Mouse (Mus musculus): Measurements from ENCODE around the gene Insrr. TPM values are rescaled to one million over a fixed set of nuclear protein-coding genes. Genes with fewer than 3 reads are reported as not detected.
A peak's percentile ranks its signal among the peaks of the same experiment; 100 is the strongest.
"Not testable (repeated sequence)": the region's sequence is repeated elsewhere in the genome, so short reads cannot be mapped to it uniquely, and the experiment has no call there.

Gene Insrr
- polyA plus RNA-seq, 1 experiment = not detected

- Histone ChIP-seq H3K9ac (ENCODE audit: low read depth, poor library complexity, severe bottlenecking) (no peak overlapping the region), H3K36me3 (ENCODE audit: control insufficient read depth, insufficient read depth, low read length, poor library complexity, severe bottlenecking) (no peaks in the 10 kb centered on the region), H3K4me3 (ENCODE audit: low read depth, low read length) (no peak overlapping the region), H3K27me3 (ENCODE audit: control insufficient read depth, insufficient read depth, low read length, poor library complexity, severe bottlenecking) (no peaks in the 10 kb centered on the region), H3K27ac (ENCODE audit: insufficient read depth, low read length) (no peak overlapping the region), H3K9me3 (replicated peaks; ENCODE audit: control insufficient read depth, insufficient read depth, low read length, poor library complexity, severe bottlenecking) (no peaks in the 10 kb centered on the region), H3K4me1 (ENCODE audit: control insufficient read depth, insufficient read depth, low read length) (no peaks in the 10 kb centered on the region)
- TF ChIP-seq POLR2A (IDR thresholded peaks at IDR 0.05; ENCODE audit: insufficient read depth, low read length) (no peak), EP300 (IDR thresholded peaks at IDR 0.05; ENCODE audit: insufficient read depth, low read depth, low read length) (no peak), CTCF (IDR thresholded peaks at IDR 0.05; ENCODE audit: low read depth, low read length) (no peak)
Observed at GRCm38 (mm10) chr3:87812413-87812812, 15.7 kb downstream of the Insrr start.

GRCm38 (mm10) chr3:87812873-87813272 is 16.1 kb downstream of the Insrr start:
- H3K9me3 ChIP-seq (replicated peaks; ENCODE audit: control insufficient read depth, insufficient read depth, low read length, poor library complexity, severe bottlenecking) = no peaks in the 10 kb centered on the region
- H3K36me3 ChIP-seq (ENCODE audit: control insufficient read depth, insufficient read depth, low read length, poor library complexity, severe bottlenecking) = no peaks in the 10 kb centered on the region
- TF ChIP-seq POLR2A (IDR thresholded peaks at IDR 0.05; ENCODE audit: insufficient read depth, low read length) (no peak), EP300 (IDR thresholded peaks at IDR 0.05; ENCODE audit: insufficient read depth, low read depth, low read length) (no peak), CTCF (IDR thresholded peaks at IDR 0.05; ENCODE audit: low read depth, low read length) (no peak)
- no peak overlapping the region for H3K9ac ChIP-seq (ENCODE audit: low read depth, poor library complexity, severe bottlenecking)
- no peaks in the 10 kb centered on the region for H3K27me3 ChIP-seq (ENCODE audit: control insufficient read depth, insufficient read depth, low read length, poor library complexity, severe bottlenecking)
- no peaks in the 10 kb centered on the region for H3K4me1 ChIP-seq (ENCODE audit: control insufficient read depth, insufficient read depth, low read length)
- H3K27ac ChIP-seq (ENCODE audit: insufficient read depth, low read length) = no peak overlapping the region
- no peak overlapping the region for H3K4me3 ChIP-seq (ENCODE audit: low read depth, low read length)

GRCm38 (mm10) chr3:87816166-87816565 is 19.4 kb downstream of the Insrr start:
- Histone ChIP-seq H3K27me3 (ENCODE audit: control insufficient read depth, insufficient read depth, low read length, poor library complexity, severe bottlenecking) (no peaks in the 10 kb centered on the region), H3K27ac (ENCODE audit: insufficient read depth, low read length) (no peak overlapping the region), H3K4me1 (ENCODE audit: control insufficient read depth, insufficient read depth, low read length) (no peaks in the 10 kb centered on the region), H3K36me3 (ENCODE audit: control insufficient read depth, insufficient read depth, low read length, poor library complexity, severe bottlenecking) (no peaks in the 10 kb centered on the region), H3K9me3 (replicated peaks; ENCODE audit: control insufficient read depth, insufficient read depth, low read length, poor library complexity, severe bottlenecking) (no peaks in the 10 kb centered on the region), H3K9ac (ENCODE audit: low read depth, poor library complexity, severe bottlenecking) (no peak overlapping the region), H3K4me3 (ENCODE audit: low read depth, low read length) (no peak overlapping the region)
- TF ChIP-seq EP300 (IDR thresholded peaks at IDR 0.05; ENCODE audit: insufficient read depth, low read depth, low read length) = no peak
- no peak for TF ChIP-seq CTCF (IDR thresholded peaks at IDR 0.05; ENCODE audit: low read depth, low read length)
- TF ChIP-seq POLR2A (IDR thresholded peaks at IDR 0.05; ENCODE audit: insufficient read depth, low read length) = no peak

- Histone ChIP-seq H3K4me1 (ENCODE audit: control insufficient read depth, insufficient read depth, low read length) (no peaks in the 10 kb centered on the region), H3K27me3 (ENCODE audit: control insufficient read depth, insufficient read depth, low read length, poor library complexity, severe bottlenecking) (no peaks in the 10 kb centered on the region), H3K4me3 (ENCODE audit: low read depth, low read length) (no peak overlapping the region), H3K9me3 (replicated peaks; ENCODE audit: control insufficient read depth, insufficient read depth, low read length, poor library complexity, severe bottlenecking) (no peaks in the 10 kb centered on the region), H3K9ac (ENCODE audit: low read depth, poor library complexity, severe bottlenecking) (no peak overlapping the region), H3K36me3 (ENCODE audit: control insufficient read depth, insufficient read depth, low read length, poor library complexity, severe bottlenecking) (no peaks in the 10 kb centered on the region), H3K27ac (ENCODE audit: insufficient read depth, low read length) (no peak overlapping the region)
- TF ChIP-seq POLR2A (IDR thresholded peaks at IDR 0.05; ENCODE audit: insufficient read depth, low read length) (no peak), CTCF (IDR thresholded peaks at IDR 0.05; ENCODE audit: low read depth, low read length) (peak; percentile 92)
Observed at GRCm38 (mm10) chr3:87816646-87817093, 19.9 kb downstream of the Insrr start.

GRCm38 (mm10) chr3:87818226-87818625 is 21.5 kb downstream of the Insrr start:
- TF ChIP-seq EP300 (IDR thresholded peaks at IDR 0.05; ENCODE audit: insufficient read depth, low read depth, low read length) (no peak), CTCF (IDR thresholded peaks at IDR 0.05; ENCODE audit: low read depth, low read length) (no peak), POLR2A (IDR thresholded peaks at IDR 0.05; ENCODE audit: insufficient read depth, low read length) (no peak)
- Histone ChIP-seq H3K4me3 (ENCODE audit: low read depth, low read length) (no peak overlapping the region), H3K27ac (ENCODE audit: insufficient read depth, low read length) (no peak overlapping the region), H3K9me3 (replicated peaks; ENCODE audit: control insufficient read depth, insufficient read depth, low read length, poor library complexity, severe bottlenecking) (no peaks in the 10 kb centered on the region), H3K27me3 (ENCODE audit: control insufficient read depth, insufficient read depth, low read length, poor library complexity, severe bottlenecking) (no peaks in the 10 kb centered on the region), H3K36me3 (ENCODE audit: control insufficient read depth, insufficient read depth, low read length, poor library complexity, severe bottlenecking) (no peaks in the 10 kb centered on the region), H3K9ac (ENCODE audit: low read depth, poor library complexity, severe bottlenecking) (no peak overlapping the region), H3K4me1 (ENCODE audit: control insufficient read depth, insufficient read depth, low read length) (no peaks in the 10 kb centered on the region)

- not testable (repeated sequence) for H3K36me3 ChIP-seq (ENCODE audit: control insufficient read depth, insufficient read depth, low read length, poor library complexity, severe bottlenecking); H3K9ac ChIP-seq (ENCODE audit: low read depth, poor library complexity, severe bottlenecking); H3K27me3 ChIP-seq (ENCODE audit: control insufficient read depth, insufficient read depth, low read length, poor library complexity, severe bottlenecking)
Observed at GRCm38 (mm10) chr3:87824206-87824605, 27.5 kb downstream of the Insrr start, which contains the start of gene Pear1. Pear1 (minus strand) TSS chr3:87824306.

More at GRCm38 (mm10) chr3:87824206-87824605, 27.5 kb downstream of the Insrr start, which contains the start of gene Pear1:
- H3K4me3 ChIP-seq (ENCODE audit: low read depth, low read length); H3K27ac ChIP-seq (ENCODE audit: insufficient read depth, low read length); H3K4me1 ChIP-seq (ENCODE audit: control insufficient read depth, insufficient read depth, low read length); H3K9me3 ChIP-seq (replicated peaks; ENCODE audit: control insufficient read depth, insufficient read depth, low read length, poor library complexity, severe bottlenecking): not testable (repeated sequence)
